Mouse (Mus musculus): ENCODE measurements at regions not wholly inside any gene's neighbourhood (a gene's known extent, or its start where the extent isn't known, plus 50 kb on each side); places are given as distances from the start of the nearest gene placed in this dataset.

DNA sequence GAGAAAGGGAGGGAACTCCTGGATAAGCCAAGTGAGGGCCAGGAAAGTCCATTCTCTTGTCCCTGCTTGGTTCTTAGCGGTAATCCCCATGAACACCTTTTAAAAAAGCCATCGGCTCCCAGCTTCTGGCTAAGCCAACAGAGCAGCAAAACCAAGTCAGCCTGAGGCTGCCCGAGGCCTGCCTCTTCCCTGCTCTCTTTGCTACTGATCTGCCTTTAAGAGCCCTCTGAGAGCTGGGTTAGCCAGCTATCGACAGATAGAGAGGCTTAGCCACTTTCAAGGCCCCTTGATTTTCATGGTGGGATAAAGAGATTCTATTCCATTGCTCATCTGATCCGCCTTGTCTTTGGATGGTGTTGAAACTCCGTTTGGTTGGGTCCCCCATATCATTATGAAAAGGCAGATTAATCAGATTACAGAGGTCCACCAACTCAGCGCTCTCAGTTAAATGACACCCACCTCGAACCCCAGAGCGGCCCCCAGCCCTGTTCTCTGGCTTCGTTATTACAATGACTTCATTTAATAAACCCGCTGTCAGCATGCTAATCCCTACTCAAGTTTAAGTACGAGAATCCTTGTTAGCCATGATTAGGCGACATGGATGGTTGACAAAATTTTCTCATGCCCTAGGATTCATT lies 66.1 kb downstream of the Slc4a3 start:
- intact Hi-C loops (cut with DNase I) = no loop called here

GRCm38 (mm10) chr1:75613206-75613605 lies 67.1 kb downstream of the Slc4a3 start:
- DNase-seq = no peak
- intact Hi-C loops (cut with DNase I) = no loop called here

More for the DNA sequence above, 66.1 kb downstream of the Slc4a3 start:
- no peak for DNase-seq

DNA sequence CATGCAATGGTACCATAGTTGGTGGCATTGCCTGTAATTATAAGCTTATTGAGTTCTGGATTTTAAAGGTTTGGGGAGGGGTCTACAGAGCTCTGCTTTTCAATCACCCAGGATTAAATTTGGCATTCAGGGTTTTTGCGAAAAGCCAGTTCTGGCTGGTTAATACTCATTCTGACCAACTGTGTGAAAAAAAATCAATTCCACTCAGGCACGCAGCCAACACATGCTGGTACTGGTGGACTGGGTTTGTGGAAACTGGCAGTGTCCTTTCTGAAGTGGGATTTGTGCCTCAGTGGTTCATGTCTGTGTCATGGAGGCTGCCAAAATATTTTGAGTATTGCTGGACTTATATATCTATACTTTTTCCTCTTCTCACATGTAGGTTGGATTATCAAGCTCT lies 70.9 kb downstream of the Slc4a3 start:
- no peak for DNase-seq
- intact Hi-C loops (cut with DNase I) = no loop called here

GRCm38 (mm10) chr1:75618367-75618790 lies 72.3 kb downstream of the Slc4a3 start:
- intact Hi-C loops (cut with DNase I) = no loop called here
- DNase-seq = no peak

DNA sequence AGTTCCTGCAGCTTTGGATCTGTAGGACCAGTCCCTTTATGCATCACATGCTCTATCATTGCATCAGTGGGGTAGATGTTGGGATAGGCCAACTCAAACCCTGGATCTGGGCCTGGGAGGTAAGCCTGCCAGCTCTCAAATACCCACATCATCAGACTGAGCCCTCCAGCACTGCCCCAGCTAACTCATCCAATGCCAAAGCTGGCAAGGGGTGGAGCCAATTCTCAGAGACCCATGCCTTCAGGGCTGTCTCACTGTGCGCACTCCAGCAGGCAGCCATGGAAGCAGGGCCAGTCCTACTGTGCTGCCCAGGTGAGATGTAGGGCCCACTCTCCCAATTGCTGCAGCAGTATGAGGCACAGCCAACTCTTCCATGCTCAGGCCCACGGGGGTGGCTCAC lies 84.2 kb downstream of the Slc4a3 start:
- intact Hi-C loops (cut with DNase I) = no loop called here
- no peak for DNase-seq

- intact Hi-C loops (cut with DNase I) = no loop called here
- DNase-seq = no peak
These were observed 85.7 kb downstream of the Slc4a3 start for GRCm38 (mm10) chr1:75631729-75632128.

- no peak for DNase-seq
These were observed 89.5 kb downstream of the Slc4a3 start for GRCm38 (mm10) chr1:75635591-75635990.

DNA sequence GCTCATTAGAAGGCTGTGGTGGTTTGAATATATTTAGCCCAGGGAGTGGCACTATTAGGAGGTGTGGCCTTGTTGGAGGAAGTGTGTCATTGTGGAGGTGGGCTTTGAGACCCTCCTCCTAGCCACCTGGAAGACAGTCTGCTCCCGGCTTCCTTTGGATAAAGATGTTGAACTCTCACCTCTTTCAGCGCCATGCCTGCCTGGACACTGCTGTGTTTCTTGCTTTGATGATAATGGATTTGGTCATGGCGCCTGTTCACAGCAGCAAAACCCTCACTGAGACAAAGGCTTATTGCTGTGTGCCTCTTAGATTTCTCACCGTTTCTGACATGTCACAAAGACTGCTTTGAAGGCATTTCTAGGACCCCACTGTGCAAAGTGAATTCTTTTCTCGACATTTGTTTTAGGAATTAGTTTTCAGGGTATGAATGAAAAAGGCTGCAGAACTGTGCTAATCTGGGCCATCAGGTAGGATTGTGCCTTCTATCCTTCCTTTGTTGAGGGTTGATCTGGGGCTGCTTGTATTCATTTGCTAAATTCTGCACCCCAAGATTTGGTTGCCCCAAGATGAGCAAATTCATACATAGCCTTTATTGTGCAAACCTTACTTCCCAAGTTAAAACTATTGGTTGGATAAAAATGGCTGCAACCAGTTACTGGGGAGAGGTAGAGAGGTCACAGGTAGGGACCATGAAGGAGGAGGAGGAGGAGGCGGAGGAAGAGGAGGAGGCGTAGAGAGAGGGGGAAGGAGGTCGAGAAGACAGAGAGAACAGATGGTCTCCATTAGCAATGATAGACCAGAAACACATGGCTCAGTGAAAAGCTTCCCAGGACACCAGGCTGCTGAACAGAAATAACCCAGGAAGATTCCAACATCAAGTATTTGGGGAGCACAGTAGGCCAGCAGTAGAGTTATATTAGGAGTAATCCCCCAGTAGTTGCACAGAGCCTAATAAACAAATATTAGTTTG lies 93.2 kb downstream of the Slc4a3 start:
- DNase-seq = no peak
- intact Hi-C loops (cut with DNase I) = no loop called here

More at GRCm38 (mm10) chr1:75635591-75635990, 89.5 kb downstream of the Slc4a3 start:
- intact Hi-C loops (cut with DNase I) = no loop called here

DNA sequence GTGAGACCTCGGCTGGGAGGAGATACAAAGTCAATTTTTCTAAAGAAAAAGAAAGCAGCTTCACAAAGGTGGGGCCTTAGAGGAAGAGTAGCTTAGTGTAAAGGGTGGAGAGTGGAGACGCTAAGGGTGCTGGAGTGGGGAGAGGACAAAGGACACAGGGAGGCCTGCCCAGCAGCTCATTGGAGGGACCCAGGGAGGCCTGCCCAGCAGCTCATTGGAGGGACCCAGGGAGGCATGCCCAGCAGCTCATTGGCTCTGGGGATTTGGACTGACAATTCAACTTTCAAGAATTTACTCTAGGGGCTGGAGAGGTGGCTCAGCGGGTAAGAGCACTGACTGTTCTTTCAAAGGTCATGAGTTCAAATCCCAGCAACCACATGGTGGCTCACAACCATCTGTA lies 96.4 kb downstream of the Slc4a3 start:
- no peak for DNase-seq
- intact Hi-C loops (cut with DNase I) = no loop called here

GRCm38 (mm10) chr1:75652547-75652946 lies 106.5 kb downstream of the Slc4a3 start:
- DNase-seq = no peak

GRCm38 (mm10) chr1:75652987-75653573 lies 107.0 kb downstream of the Slc4a3 start:
- no peak for DNase-seq
- intact Hi-C loops (cut with DNase I) = loop anchor here (1.0 kb wide), 1 partner anchor 1862 kb away; the partner anchor contains the start of gene Epha4

More at GRCm38 (mm10) chr1:75652547-75652946, 106.5 kb downstream of the Slc4a3 start:
- intact Hi-C loops (cut with DNase I) = loop anchor here (1.0 kb wide), 1 partner anchor 1863 kb away; the partner anchor contains the start of gene Epha4

DNA sequence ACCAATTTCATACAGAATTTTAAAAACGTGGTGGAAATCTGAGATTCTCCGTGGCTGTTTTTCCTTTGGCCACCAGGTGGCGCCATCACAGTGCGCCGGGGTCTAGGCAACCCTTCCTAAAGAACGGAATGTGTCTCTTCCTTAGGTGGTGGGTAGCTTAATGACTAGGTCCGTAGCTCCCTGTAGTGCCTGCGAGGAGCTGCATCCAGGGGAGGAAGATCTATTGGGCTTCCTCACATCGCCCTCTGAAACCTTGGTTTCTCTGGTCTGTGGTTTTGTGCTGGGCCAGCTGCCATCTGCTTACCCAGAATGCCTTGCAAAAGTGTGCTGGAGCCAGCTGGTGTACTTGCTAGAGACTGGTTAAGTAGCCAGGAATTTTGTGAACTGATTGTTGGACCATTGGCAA lies 107.6 kb downstream of the Slc4a3 start:
- intact Hi-C loops (cut with DNase I) = no loop called here
- DNase-seq = peak; percentile 70 to 72

- no peak for DNase-seq
- intact Hi-C loops (cut with DNase I) = no loop called here
These were observed 110.5 kb downstream of the Slc4a3 start for GRCm38 (mm10) chr1:75656592-75656991.

DNA sequence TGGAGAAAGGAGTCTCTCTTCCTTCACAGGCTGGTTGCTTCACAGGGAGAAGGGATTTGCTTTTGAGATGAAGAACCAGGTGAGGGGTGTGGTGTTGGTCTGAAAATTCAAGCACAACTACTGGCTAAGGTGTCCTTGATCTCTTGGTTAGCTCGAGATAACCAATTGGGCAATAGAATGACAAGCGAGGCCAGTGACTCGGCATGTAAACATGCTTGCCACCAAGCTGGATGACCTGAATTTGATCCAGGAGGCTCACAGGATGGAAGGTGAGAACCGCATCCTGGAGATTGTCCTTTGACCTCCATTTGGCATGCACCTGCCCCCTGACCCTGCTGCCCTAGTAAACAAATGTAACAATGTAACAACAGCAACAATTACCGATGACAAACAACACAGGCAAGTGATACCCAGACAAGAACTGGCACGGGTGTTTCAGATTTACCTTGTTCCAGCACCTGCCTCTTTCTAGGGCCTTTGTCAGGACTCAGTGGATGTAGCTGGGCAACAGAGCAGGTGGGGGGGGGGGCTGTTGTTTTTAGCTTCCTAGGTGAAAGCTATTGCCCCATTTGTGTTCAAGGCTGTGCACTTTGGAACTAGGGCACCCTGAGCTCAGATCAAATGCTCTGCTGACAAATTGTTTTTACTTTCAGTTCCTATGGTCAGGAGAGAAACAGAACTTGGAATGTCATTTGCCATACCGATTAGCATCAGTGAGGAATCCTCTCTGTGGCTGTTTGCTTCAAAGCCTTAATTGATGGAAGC lies 114.5 kb downstream of the Slc4a3 start:
- intact Hi-C loops (cut with DNase I) = no loop called here
- no peak for DNase-seq

DNA sequence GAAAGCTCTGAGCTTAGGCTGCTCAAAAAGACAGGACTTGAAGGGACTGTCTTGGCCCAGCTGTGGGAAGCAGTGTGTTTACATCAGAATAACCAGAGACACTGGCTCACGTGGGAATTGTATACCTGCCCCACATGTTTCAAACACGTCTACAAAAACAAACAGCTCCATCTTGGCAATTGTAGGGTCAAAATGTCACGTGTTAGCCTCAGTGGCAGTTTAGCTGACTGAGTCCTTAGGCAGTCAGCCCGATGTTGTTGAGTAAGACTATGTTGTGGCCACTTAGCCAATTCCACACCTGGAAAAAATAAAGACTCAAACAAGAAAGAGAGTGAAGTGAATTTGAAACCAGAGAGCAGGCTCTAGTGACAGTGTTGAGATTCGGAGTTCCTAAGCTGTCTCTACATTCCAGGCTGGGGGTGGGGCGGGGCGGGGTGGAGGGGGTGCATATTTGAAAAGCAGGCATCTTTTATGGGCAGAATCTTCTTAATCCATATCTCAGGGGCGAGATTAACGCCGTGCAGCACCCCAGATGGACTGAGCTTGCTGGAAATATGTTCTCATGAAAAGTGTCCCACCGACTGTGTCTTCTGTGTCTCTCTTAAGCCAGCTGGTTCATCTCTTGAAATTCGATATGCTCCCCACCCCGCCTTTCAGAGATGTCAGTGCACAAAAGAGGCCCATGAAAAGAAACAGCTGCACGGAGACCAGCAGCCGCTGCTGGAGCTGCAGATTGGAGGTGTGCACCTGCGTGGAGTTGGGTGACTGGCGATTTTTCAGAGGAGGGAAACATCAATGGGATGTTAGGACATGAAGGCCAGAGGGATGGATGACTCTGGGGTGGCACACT lies 116.3 kb downstream of the Slc4a3 start:
- intact Hi-C loops (cut with DNase I) = no loop called here
- no peak for DNase-seq

DNA sequence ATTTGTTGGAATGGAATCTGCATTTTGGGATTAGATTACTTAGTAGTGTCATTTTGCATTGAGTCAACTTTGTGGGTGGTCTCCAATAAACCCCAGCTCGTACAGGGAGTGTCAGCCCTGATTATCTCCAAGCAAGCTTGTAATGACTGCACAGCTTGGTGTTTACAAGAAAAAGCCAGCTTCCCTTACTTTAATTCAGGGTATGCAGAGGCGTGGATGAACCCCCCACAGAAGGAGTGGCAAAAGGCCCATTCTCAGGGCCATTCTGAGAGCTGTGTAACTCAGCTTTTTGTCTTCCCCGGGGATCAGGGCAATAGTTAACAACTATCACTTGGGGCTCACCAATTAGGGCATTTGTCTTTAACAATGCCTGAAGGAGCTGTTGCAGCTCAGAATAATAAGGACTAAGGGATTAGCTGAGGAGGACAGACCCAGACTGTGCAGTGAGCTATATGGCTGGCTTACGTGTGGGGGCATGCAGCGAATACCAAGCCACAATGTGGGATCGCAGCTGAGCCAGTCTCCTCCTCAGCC lies 121.7 kb downstream of the Slc4a3 start:
- intact Hi-C loops (cut with DNase I) = no loop called here

GRCm38 (mm10) chr1:75676295-75676694 lies 130.2 kb downstream of the Slc4a3 start:
- DNase-seq = no peak
- intact Hi-C loops (cut with DNase I) = no loop called here

More for the DNA sequence above, 121.7 kb downstream of the Slc4a3 start:
- no peak for DNase-seq

DNA sequence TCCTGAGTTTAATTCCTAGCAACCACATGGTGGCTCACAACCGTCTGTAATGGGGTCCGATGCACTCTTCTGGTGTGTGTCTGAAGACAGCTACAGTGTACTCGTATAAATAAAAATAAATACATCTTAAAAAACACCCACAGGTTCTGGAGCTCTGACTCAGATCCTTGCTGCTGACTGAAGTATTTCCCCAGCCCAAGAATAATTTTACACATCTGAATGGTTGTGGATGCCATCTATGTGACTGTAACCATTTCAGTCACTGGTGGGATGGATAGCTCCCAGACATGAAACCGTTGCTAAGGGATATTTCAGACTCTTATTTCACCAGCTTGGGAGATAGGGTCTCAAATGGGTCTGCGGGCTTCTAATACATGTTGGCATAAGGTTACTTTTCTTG lies 131.6 kb downstream of the Slc4a3 start:
- no peak for DNase-seq
- intact Hi-C loops (cut with DNase I) = no loop called here

GRCm38 (mm10) chr1:75678279-75678678 lies 132.2 kb downstream of the Slc4a3 start:
- intact Hi-C loops (cut with DNase I) = no loop called here
- DNase-seq = no peak

All from gastrocnemius, postnatal 36 days (tissue).